Mouse (Mus musculus) liver, embryonic 15.5 days (tissue): Measurements from ENCODE around the gene Magix. TPM values are rescaled to one million over a fixed set of nuclear protein-coding genes. Genes with fewer than 3 reads are reported as not detected.
A peak's percentile ranks its signal among the peaks of the same experiment; 100 is the strongest.

ENCODE experiments used
- ATAC-seq: fragments of 200-750 bp; cut with Nextera tagmentation; 2 replicates; pipeline ENCODE4 v1.8.0; 2017; ENCODE audit warnings: moderate number of reproducible peaks, mild to moderate bottlenecking, moderate library complexity; ENCODE audit not compliant: insufficient read depth
- H3K27ac ChIP-seq: fragments of 300-500 bp; sonication (generic); replicated peaks from 2 replicates; pipeline ENCODE4 v1.5.1; 2015; ENCODE audit warnings: mild to moderate bottlenecking, inconsistent platforms
- H3K27me3 ChIP-seq: fragments of 300-500 bp; sonication (generic); 2 replicates; pipeline ENCODE4 v1.6.1; 2015; ENCODE audit warnings: mild to moderate bottlenecking, inconsistent platforms
- H3K36me3 ChIP-seq: fragments of 300-500 bp; sonication (generic); replicated peaks from 2 replicates; pipeline ENCODE4 v1.6.1; 2015; ENCODE audit warnings: moderate library complexity, mild to moderate bottlenecking, inconsistent platforms
- H3K4me1 ChIP-seq: fragments of 300-500 bp; sonication (generic); replicated peaks from 2 replicates; pipeline ENCODE4 v1.6.1; 2015; ENCODE audit warnings: inconsistent platforms
- H3K4me2 ChIP-seq: fragments of 300-500 bp; sonication (generic); 2 replicates; pipeline ENCODE4 v1.6.1; 2015; ENCODE audit warnings: moderate library complexity, mild to moderate bottlenecking, inconsistent platforms
- H3K4me3 ChIP-seq: fragments of 300-500 bp; sonication (generic); replicated peaks from 2 replicates; pipeline ENCODE4 v1.5.1; 2015; ENCODE audit warnings: mild to moderate bottlenecking, inconsistent platforms
- H3K9ac ChIP-seq: fragments of 300-500 bp; sonication (generic); 2 replicates; pipeline ENCODE4 v1.6.1; 2015; ENCODE audit warnings: moderate library complexity, mild to moderate bottlenecking, inconsistent platforms
- H3K9me3 ChIP-seq: fragments of 300-500 bp; sonication (generic); replicated peaks from 2 replicates; pipeline ENCODE4 v1.6.1; 2016; ENCODE audit warnings: inconsistent platforms
- WGBS: fragments of 180-500 bp; shearing (Covaris S2); methylation state at CpG from one replicate; pipeline ENCODE4 v1.1.7; 2015; ENCODE audit warnings: mixed read lengths; ENCODE audit not compliant: insufficient replicate concordance; 5-methylcytosine and 5-hydroxymethylcytosine counted together
- polyA plus RNA-seq: library from polyadenylated mRNA; unstranded; fragments of >200 nt; fragmentation: Nextera tagmentation; extraction: Ambion mirVana; gene quantifications from 2 replicates; pipeline ENCODE4 v1.2.1, GENCODE M21; 2015

Gene Magix
- polyA plus RNA-seq, 1 experiment from 2014 or later: 0.09 TPM

- WGBS: 22% methylated on average over 12 of the region's 12 CpGs
Observed at GRCm38 (mm10) chrX:7673578-7674281, 7.3 kb downstream of the Magix start.

DNA sequence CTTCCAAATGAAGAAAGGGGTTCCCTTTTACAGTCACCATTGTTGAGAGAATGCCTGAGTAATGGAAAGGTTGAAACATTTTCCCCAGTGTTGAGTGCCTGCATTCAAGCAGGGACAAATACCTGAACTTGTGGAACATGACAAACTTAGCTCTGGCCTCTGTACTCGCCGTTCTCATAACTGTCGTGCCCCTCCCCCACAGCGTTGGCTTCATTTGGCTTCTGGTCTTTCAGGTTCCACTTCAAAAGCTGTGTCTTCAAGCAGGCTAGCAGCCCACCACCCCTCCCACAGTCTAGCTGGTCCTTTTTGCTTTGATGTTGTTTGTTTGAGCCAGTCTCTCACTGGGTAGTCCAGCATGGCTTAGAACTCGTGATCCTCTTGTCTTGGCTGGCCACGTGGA is 8.3 kb downstream of the Magix start:
- Histone ChIP-seq H3K9me3 (no peaks in the 10 kb centered on the region), H3K4me1 (peaks cover 34% of the 10 kb centered on the region), H3K4me3 (no peak overlapping the region), H3K4me2 (no peak overlapping the region), H3K27me3 (0 out of 2 replicates have a peak, but pooled peaks cover 4% of the 10 kb centered on the region), H3K27ac (no peak overlapping the region), H3K36me3 (no peaks in the 10 kb centered on the region), H3K9ac (no peak overlapping the region)
- WGBS: 34% methylated on average over 6 of the region's 6 CpGs
- ATAC-seq: no peak

More at GRCm38 (mm10) chrX:7673578-7674281, 7.3 kb downstream of the Magix start:
- H3K4me3 ChIP-seq: peak overlapping the region; percentile 36
- H3K36me3 ChIP-seq: no peaks in the 10 kb centered on the region
- H3K9ac ChIP-seq: no peak overlapping the region
- no peaks in the 10 kb centered on the region for H3K9me3 ChIP-seq
- peaks cover 34% of the 10 kb centered on the region for H3K4me1 ChIP-seq
- ATAC-seq: 0 out of 2 replicates have a peak, but pooled peaks have one; percentile 5
- H3K27ac ChIP-seq: 0 out of 2 replicates have a peak overlapping the region, but pooled peaks have one; percentile 33
- peak overlapping the region; percentile 65 for H3K4me2 ChIP-seq
- H3K27me3 ChIP-seq: 0 out of 2 replicates have a peak, but pooled peaks cover 4% of the 10 kb centered on the region

GRCm38 (mm10) chrX:7670921-7671623 is 10.0 kb downstream of the Magix start, which contains the start of gene Plp2:
Plp2 (minus strand) TSS chrX:7671390.
- 16% methylated on average over 36 of the region's 36 CpGs for WGBS
- Histone ChIP-seq H3K9me3 (no peaks in the 10 kb centered on the region), H3K4me3 (peak within 1 kb of the TSS; percentile 54), H3K27me3 (0 out of 2 replicates have a peak, but pooled peaks cover 4% of the 10 kb centered on the region), H3K4me1 (peaks cover 34% of the 10 kb centered on the region), H3K27ac (peak within 1 kb of the TSS; percentile 41), H3K9ac (peak within 1 kb of the TSS; percentile 27; the same call in 1 of the 2 replicates), H3K36me3 (no peaks in the 10 kb centered on the region), H3K4me2 (peak within 1 kb of the TSS; percentile 69)
- ATAC-seq: peak; percentile 38

DNA sequence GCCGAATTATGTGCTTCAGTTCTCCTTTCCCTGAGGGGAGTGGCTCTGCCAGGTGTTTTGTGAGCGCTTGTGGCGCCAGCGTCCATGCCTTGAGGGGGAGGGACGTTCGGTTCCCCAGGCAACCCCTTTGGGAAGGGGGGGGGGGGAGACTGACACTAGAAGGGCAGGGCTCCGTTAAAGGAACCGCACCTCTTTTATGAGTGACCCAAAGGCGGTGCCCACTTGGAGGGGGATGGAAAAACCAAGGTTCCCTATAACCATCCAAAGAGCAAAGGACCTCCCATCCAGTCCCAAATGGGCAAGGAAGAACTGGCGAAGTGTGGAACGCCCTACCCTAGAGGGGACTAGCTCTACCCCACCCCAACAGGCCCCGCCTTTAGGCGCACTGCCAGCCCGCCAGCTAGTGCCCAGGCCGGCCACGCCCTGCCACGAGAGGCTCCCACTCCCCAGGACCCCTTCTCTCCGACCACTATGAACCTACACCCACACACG is 10.6 kb downstream of the Magix start:
- Histone ChIP-seq H3K4me1 (peaks cover 34% of the 10 kb centered on the region), H3K4me3 (peak overlapping the region; percentile 54), H3K27ac (peak overlapping the region; percentile 41), H3K9me3 (no peaks in the 10 kb centered on the region), H3K36me3 (no peaks in the 10 kb centered on the region), H3K9ac (peak overlapping the region; percentile 27; the same call in 1 of the 2 replicates), H3K27me3 (0 out of 2 replicates have a peak, but pooled peaks cover 4% of the 10 kb centered on the region), H3K4me2 (peak overlapping the region; percentile 69)
- peak; percentile 64 for ATAC-seq
- WGBS: 11% methylated on average over 19 of the region's 19 CpGs

GRCm38 (mm10) chrX:7665739-7666502 is 15.1 kb downstream of the Magix start:
- H3K36me3 ChIP-seq: no peaks in the 10 kb centered on the region
- no peaks in the 10 kb centered on the region for H3K27me3 ChIP-seq
- no peak overlapping the region for H3K4me3 ChIP-seq
- no peaks in the 10 kb centered on the region for H3K9me3 ChIP-seq
- no peak overlapping the region for H3K27ac ChIP-seq
- no peak overlapping the region for H3K9ac ChIP-seq
- WGBS: 66% methylated on average over 21 of the region's 21 CpGs
- peaks cover 13% of the 10 kb centered on the region for H3K4me1 ChIP-seq
- no peak overlapping the region for H3K4me2 ChIP-seq
- no peak for ATAC-seq

DNA sequence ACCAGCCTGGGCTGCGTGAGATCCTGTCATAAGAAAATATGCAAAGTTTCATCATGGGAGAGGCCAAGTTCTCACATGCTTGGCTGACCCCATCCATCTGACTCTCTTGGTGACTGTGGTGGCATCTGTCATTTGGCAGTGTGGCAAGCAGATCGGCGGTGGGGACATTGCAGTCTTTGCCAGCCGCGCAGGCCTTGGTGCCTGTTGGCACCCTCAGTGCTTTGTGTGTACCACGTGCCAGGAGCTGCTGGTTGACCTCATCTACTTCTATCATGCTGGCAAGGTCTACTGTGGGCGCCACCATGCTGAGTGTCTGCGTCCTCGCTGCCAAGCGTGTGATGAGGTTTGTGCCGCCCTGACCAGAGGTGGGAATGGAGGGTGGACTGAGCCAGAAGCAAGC is 16.3 kb downstream of the Magix start:
- Histone ChIP-seq H3K36me3 (no peaks in the 10 kb centered on the region), H3K27me3 (no peaks in the 10 kb centered on the region), H3K27ac (no peak overlapping the region), H3K4me2 (no peak overlapping the region), H3K4me3 (no peak overlapping the region), H3K4me1 (peaks cover 2% of the 10 kb centered on the region; the same call in 1 of the 2 replicates), H3K9me3 (no peaks in the 10 kb centered on the region), H3K9ac (no peak overlapping the region)
- WGBS: 76% methylated on average over 11 of the region's 11 CpGs
- no peak for ATAC-seq

DNA sequence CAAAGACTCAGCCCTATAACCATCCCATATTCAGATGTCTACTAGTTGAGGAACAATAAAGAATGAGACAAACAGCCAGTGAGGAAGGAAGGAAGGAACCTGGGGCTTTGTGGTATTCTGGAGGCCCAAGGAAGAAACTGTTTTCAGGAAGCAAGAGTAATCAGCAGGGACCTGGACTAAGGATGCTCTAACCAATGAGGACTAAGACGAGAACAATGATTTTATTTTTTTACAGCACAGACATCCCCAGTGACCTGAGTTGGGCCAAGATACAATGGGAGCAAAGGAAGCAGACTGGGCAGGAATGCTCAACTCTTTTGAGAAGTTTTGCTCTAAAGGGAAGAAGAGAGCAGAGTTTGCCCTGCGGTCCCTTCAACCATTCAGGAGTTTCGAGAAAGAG is 18.1 kb downstream of the Magix start:
- no peaks in the 10 kb centered on the region for H3K9me3 ChIP-seq
- H3K4me1 ChIP-seq: no peaks in the 10 kb centered on the region; the same call in 1 of the 2 replicates
- H3K4me2 ChIP-seq: no peak overlapping the region
- WGBS: 39% methylated on average over 3 of the region's 3 CpGs
- no peaks in the 10 kb centered on the region for H3K27me3 ChIP-seq
- no peak overlapping the region for H3K9ac ChIP-seq
- H3K36me3 ChIP-seq: no peaks in the 10 kb centered on the region
- no peak overlapping the region for H3K4me3 ChIP-seq
- no peak overlapping the region for H3K27ac ChIP-seq
- no peak for ATAC-seq

DNA sequence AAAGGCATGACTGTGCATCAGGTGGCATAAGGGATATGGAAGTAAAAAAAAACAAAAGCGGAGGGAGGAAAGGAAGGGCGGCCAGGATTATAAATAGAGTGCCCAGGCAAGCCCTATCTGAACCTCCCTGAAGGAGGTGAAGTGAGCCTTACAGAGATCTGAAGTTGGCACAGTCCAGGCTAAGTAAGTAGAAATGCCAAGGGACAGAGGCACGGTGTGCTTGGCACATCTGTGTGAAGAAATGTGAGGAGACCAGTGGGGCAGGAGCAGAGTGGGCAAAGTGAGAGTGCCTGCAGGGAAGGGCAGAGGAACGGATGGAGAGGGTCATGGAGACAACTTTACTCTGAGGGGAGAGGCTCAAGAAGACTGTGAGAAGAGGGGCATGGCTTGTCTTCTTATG is 20.0 kb downstream of the Magix start:
- no peaks in the 10 kb centered on the region; the same call in 1 of the 2 replicates for H3K4me1 ChIP-seq
- no peak overlapping the region for H3K9ac ChIP-seq
- WGBS: 65% methylated on average over 4 of the region's 4 CpGs
- no peaks in the 10 kb centered on the region for H3K27me3 ChIP-seq
- H3K9me3 ChIP-seq: no peaks in the 10 kb centered on the region
- no peak for ATAC-seq
- no peak overlapping the region for H3K4me2 ChIP-seq
- no peak overlapping the region for H3K4me3 ChIP-seq
- H3K36me3 ChIP-seq: no peaks in the 10 kb centered on the region
- H3K27ac ChIP-seq: no peak overlapping the region

GRCm38 (mm10) chrX:7658785-7659589 is 22.1 kb downstream of the Magix start:
- WGBS: 53% methylated on average over 11 of the region's 11 CpGs
- Histone ChIP-seq H3K9me3 (no peaks in the 10 kb centered on the region), H3K4me3 (no peak overlapping the region), H3K9ac (no peak overlapping the region), H3K36me3 (no peaks in the 10 kb centered on the region), H3K27me3 (no peaks in the 10 kb centered on the region), H3K4me1 (no peaks in the 10 kb centered on the region; the same call in 1 of the 2 replicates), H3K27ac (no peak overlapping the region), H3K4me2 (peak overlapping the region; percentile 61)
- no peak for ATAC-seq
